ENCODE assay signal across 24 mouse cellular contexts in the genomic region with DNA sequence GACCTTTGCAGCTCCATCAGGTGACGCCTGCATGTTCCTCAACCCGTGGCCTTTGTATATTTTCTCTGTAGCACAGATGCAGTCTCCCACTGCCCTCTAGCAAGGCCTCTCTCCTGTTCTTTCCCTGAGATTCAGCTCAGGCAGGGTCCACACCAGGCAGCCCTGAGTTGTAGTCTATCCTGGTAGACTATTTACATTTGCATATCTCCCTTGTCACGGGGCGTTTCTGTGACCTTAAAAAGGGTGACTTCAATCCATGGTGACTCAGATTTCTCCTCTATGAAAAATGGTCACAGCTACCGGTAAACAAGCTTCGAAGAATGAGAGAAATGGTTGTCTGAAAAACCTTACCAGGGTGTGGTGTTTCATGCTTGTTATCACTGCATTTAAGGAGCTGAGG. TPM values are rescaled to one million over a fixed set of nuclear protein-coding genes. Genes with fewer than 3 reads are reported as not detected.
"Had no signal": no experiment of that assay in that cellular context is flagged by ENCODE, and none has a peak within 500 bp of the region (broad histone marks: within the 10 kb centered on the region; RNA-seq: fewer than 3 reads in every experiment).

A gene (minus strand): TSS at position 169 of the 400 bp plus-strand sequence.

- H3K27ac ChIP-seq: hindbrain, postnatal 0 days; kidney, postnatal 0 days; limb, embryonic 10.5 days; limb, embryonic 13.5 days; liver, embryonic 13.5 days; midbrain, embryonic 12.5 days; midbrain, embryonic 15.5 days; neural tube, embryonic 13.5 days had no signal

- ATAC-seq: hindbrain, postnatal 0 days; inflammation-experienced regulatory T-cells, adult 6 months; midbrain, embryonic 15.5 days had no signal

- H3K4me1 ChIP-seq: limb, embryonic 10.5 days; limb, embryonic 13.5 days; midbrain, embryonic 12.5 days; midbrain, embryonic 15.5 days; neural tube, embryonic 13.5 days had no signal

- H3K9ac ChIP-seq: limb, embryonic 13.5 days; liver, embryonic 13.5 days; midbrain, embryonic 12.5 days; midbrain, embryonic 15.5 days; neural tube, embryonic 13.5 days had no signal

- H3K27me3 ChIP-seq: limb, embryonic 13.5 days; liver, embryonic 13.5 days; midbrain, embryonic 12.5 days; midbrain, embryonic 15.5 days; neural tube, embryonic 13.5 days had no signal

- H3K9me3 ChIP-seq: limb, embryonic 10.5 days; limb, embryonic 13.5 days; liver, embryonic 13.5 days; midbrain, embryonic 12.5 days; midbrain, embryonic 15.5 days had no signal

- H3K36me3 ChIP-seq: limb, embryonic 10.5 days; limb, embryonic 13.5 days; liver, embryonic 13.5 days; midbrain, embryonic 12.5 days; midbrain, embryonic 15.5 days; neural tube, embryonic 13.5 days had no signal

- DNase-seq: kidney, adult 2 months; kidney, postnatal 25 days; liver, embryonic 13.5 days; lung, adult 2 months; lung, postnatal 14 days; lung, postnatal 4 days; thymus, adult 2 months; thymus, postnatal 14 days; thymus, postnatal 4 days had no signal

- H3K4me3 ChIP-seq: limb, embryonic 10.5 days; limb, embryonic 13.5 days; liver, embryonic 13.5 days; midbrain, embryonic 12.5 days; midbrain, embryonic 15.5 days; myocyte; neural tube, embryonic 13.5 days had no signal

- H3K4me2 ChIP-seq: limb, embryonic 13.5 days; liver, embryonic 13.5 days; midbrain, embryonic 12.5 days; midbrain, embryonic 15.5 days; neural tube, embryonic 13.5 days had no signal

RNA-seq across cellular contexts. Expression of the gene that starts here (rescaled TPM):
- total RNA-seq: megakaryocyte progenitor cell, adult 5-6 weeks; monocyte, adult 5-6 weeks; neutrophil, adult 5-6 weeks had no signal
- polyA plus RNA-seq: inflammation-experienced regulatory T-cells, adult 6 months; limb, embryonic 10.5 days; limb, embryonic 13.5 days; liver, adult 2 months; liver, embryonic 13.5 days; lung, embryonic 16.5 days; myocyte; stomach, embryonic 14.5 days had no signal
